Mouse (Mus musculus): ENCODE data around the gene Lpp.

- TF ChIP-seq POLR2A (IDR thresholded peaks at IDR 0.05; ENCODE audit: borderline replicate concordance, extremely low read depth, low read depth, low read length): no peak
- TF ChIP-seq CTCF (IDR thresholded peaks at IDR 0.05; ENCODE audit: insufficient read depth, low read length): no peak
Measured at GRCm38 (mm10) chr16:24434531-24435114, 41.3 kb downstream of the Lpp start.

All from lung, adult 2 months (tissue).